Mouse (Mus musculus): ENCODE measurements around the gene Tef. TPM values are rescaled to one million over a fixed set of nuclear protein-coding genes. Genes with fewer than 3 reads are reported as not detected.

Tef gene
- polyA plus RNA-seq, 1 experiment from 2014 or later: 22.4 TPM

- Histone ChIP-seq H3K9ac (peak overlapping the region; percentile 91), H3K4me2 (peak overlapping the region; percentile 82), H3K4me3 (peak overlapping the region; percentile 76), H3K9me3 (no peaks in the 10 kb centered on the region), H3K4me1 (replicated peaks) (peaks cover 42% of the 10 kb centered on the region), H3K27me3 (no peaks in the 10 kb centered on the region), H3K27ac (no peak overlapping the region), H3K36me3 (peaks cover 32% of the 10 kb centered on the region)
- 79% methylated on average over 7 of the region's 7 CpGs for WGBS
- ATAC-seq (ENCODE audit: low FRiP score): no peak
These were observed 10.7 kb downstream of the Tef start for GRCm38 (mm10) chr15:81812696-81813631.

- 68% methylated on average over 5 of the region's 5 CpGs for WGBS
These were observed 11.9 kb downstream of the Tef start for GRCm38 (mm10) chr15:81813986-81814705.

GRCm38 (mm10) chr15:81814716-81815370 is 12.6 kb downstream of the Tef start:
- Histone ChIP-seq H3K4me3 (no peak overlapping the region), H3K27me3 (no peaks in the 10 kb centered on the region), H3K4me2 (no peak overlapping the region), H3K4me1 (replicated peaks) (peaks cover 38% of the 10 kb centered on the region), H3K36me3 (peaks cover 51% of the 10 kb centered on the region), H3K27ac (no peak overlapping the region), H3K9me3 (no peaks in the 10 kb centered on the region), H3K9ac (0 out of 2 replicates have a peak overlapping the region, but pooled peaks have one; percentile 19)
- WGBS: 91% methylated on average over 12 of the region's 12 CpGs
- ATAC-seq (ENCODE audit: low FRiP score): no peak

More at GRCm38 (mm10) chr15:81813986-81814705, 11.9 kb downstream of the Tef start:
- Histone ChIP-seq H3K36me3 (peaks cover 44% of the 10 kb centered on the region), H3K4me2 (no peak overlapping the region), H3K4me3 (no peak overlapping the region), H3K27ac (no peak overlapping the region), H3K9ac (no peak overlapping the region), H3K4me1 (replicated peaks) (peaks cover 42% of the 10 kb centered on the region), H3K9me3 (no peaks in the 10 kb centered on the region), H3K27me3 (no peaks in the 10 kb centered on the region)
- no peak for ATAC-seq (ENCODE audit: low FRiP score)

GRCm38 (mm10) chr15:81818404-81818803 is 16.2 kb downstream of the Tef start:
- Histone ChIP-seq H3K27ac (no peak overlapping the region), H3K4me1 (replicated peaks) (peaks cover 12% of the 10 kb centered on the region), H3K27me3 (no peaks in the 10 kb centered on the region), H3K4me2 (no peak overlapping the region), H3K9ac (no peak overlapping the region), H3K4me3 (no peak overlapping the region), H3K36me3 (peaks cover 82% of the 10 kb centered on the region), H3K9me3 (no peaks in the 10 kb centered on the region)
- WGBS: 94% methylated on average over 3 of the region's 3 CpGs
- ATAC-seq (ENCODE audit: low FRiP score): no peak

GRCm38 (mm10) chr15:81822631-81823030 is 20.4 kb downstream of the Tef start:
- peaks cover 95% of the 10 kb centered on the region for H3K36me3 ChIP-seq
- WGBS: 84% methylated on average over 3 of the region's 3 CpGs

GRCm38 (mm10) chr15:81824832-81825231 is 22.6 kb downstream of the Tef start:
- WGBS: 80% methylated on average over 3 of the region's 3 CpGs
- H3K9me3 ChIP-seq: no peaks in the 10 kb centered on the region
- H3K4me2 ChIP-seq: no peak overlapping the region
- no peaks in the 10 kb centered on the region for H3K27me3 ChIP-seq
- H3K27ac ChIP-seq: no peak overlapping the region
- H3K4me1 ChIP-seq (replicated peaks): no peaks in the 10 kb centered on the region
- no peak overlapping the region for H3K4me3 ChIP-seq
- ATAC-seq (ENCODE audit: low FRiP score): no peak
- H3K9ac ChIP-seq: no peak overlapping the region
- peaks cover 74% of the 10 kb centered on the region for H3K36me3 ChIP-seq

More at GRCm38 (mm10) chr15:81822631-81823030, 20.4 kb downstream of the Tef start:
- H3K27ac ChIP-seq: no peak overlapping the region
- no peak overlapping the region for H3K4me2 ChIP-seq
- no peaks in the 10 kb centered on the region for H3K27me3 ChIP-seq
- ATAC-seq (ENCODE audit: low FRiP score): no peak
- no peaks in the 10 kb centered on the region for H3K4me1 ChIP-seq (replicated peaks)
- H3K9me3 ChIP-seq: no peaks in the 10 kb centered on the region
- no peak overlapping the region for H3K9ac ChIP-seq
- no peak overlapping the region for H3K4me3 ChIP-seq

GRCm38 (mm10) chr15:81828426-81829207 is 26.4 kb downstream of the Tef start:
- no peak overlapping the region for H3K4me3 ChIP-seq
- no peaks in the 10 kb centered on the region for H3K27me3 ChIP-seq
- no peak overlapping the region for H3K4me2 ChIP-seq
- no peaks in the 10 kb centered on the region for H3K9me3 ChIP-seq
- 92% methylated on average over 7 of the region's 7 CpGs for WGBS
- no peak overlapping the region for H3K9ac ChIP-seq
- no peak for ATAC-seq (ENCODE audit: low FRiP score)
- peaks cover 41% of the 10 kb centered on the region for H3K36me3 ChIP-seq
- peaks cover 8% of the 10 kb centered on the region for H3K4me1 ChIP-seq (replicated peaks)
- H3K27ac ChIP-seq: no peak overlapping the region

- Histone ChIP-seq H3K27me3 (0 out of 2 replicates have a peak, but pooled peaks cover 2% of the 10 kb centered on the region), H3K4me3 (no peak overlapping the region), H3K9ac (no peak overlapping the region), H3K9me3 (no peaks in the 10 kb centered on the region), H3K4me2 (no peak overlapping the region), H3K36me3 (peaks cover 35% of the 10 kb centered on the region), H3K27ac (no peak overlapping the region), H3K4me1 (replicated peaks) (peaks cover 10% of the 10 kb centered on the region)
- ATAC-seq (ENCODE audit: low FRiP score): no peak
- WGBS: 75% methylated on average over 2 of the region's 2 CpGs
These were observed 27.0 kb downstream of the Tef start for GRCm38 (mm10) chr15:81829208-81829580.

GRCm38 (mm10) chr15:81830530-81830929 is 28.3 kb downstream of the Tef start:
- Histone ChIP-seq H3K4me3 (no peak overlapping the region), H3K4me1 (replicated peaks) (peaks cover 15% of the 10 kb centered on the region), H3K4me2 (no peak overlapping the region), H3K9ac (no peak overlapping the region), H3K27ac (no peak overlapping the region), H3K27me3 (0 out of 2 replicates have a peak, but pooled peaks cover 12% of the 10 kb centered on the region), H3K36me3 (peaks cover 22% of the 10 kb centered on the region), H3K9me3 (no peaks in the 10 kb centered on the region)
- ATAC-seq (ENCODE audit: low FRiP score): no peak
- 99% methylated on average over 4 of the region's 4 CpGs for WGBS

- H3K9ac ChIP-seq: 0 out of 2 replicates have a peak overlapping the region, but pooled peaks have one; percentile 51
- 20% methylated on average over 24 of the region's 24 CpGs for WGBS
These were observed 29.1 kb downstream of the Tef start for GRCm38 (mm10) chr15:81831136-81831825.

GRCm38 (mm10) chr15:81832219-81832618 is 30.0 kb downstream of the Tef start:
- 97% methylated on average over 3 of the region's 3 CpGs for WGBS
- H3K9ac ChIP-seq: no peak overlapping the region
- H3K27ac ChIP-seq: 0 out of 2 replicates have a peak overlapping the region, but pooled peaks have one; percentile 64
- H3K9me3 ChIP-seq: no peaks in the 10 kb centered on the region
- no peak for ATAC-seq (ENCODE audit: low FRiP score)
- H3K27me3 ChIP-seq: peaks cover 27% of the 10 kb centered on the region; the same call in 1 of the 2 replicates
- H3K4me2 ChIP-seq: no peak overlapping the region
- H3K4me3 ChIP-seq: no peak overlapping the region
- peaks cover 5% of the 10 kb centered on the region for H3K36me3 ChIP-seq
- peaks cover 26% of the 10 kb centered on the region for H3K4me1 ChIP-seq (replicated peaks)

More at GRCm38 (mm10) chr15:81831136-81831825, 29.1 kb downstream of the Tef start:
- H3K4me1 ChIP-seq (replicated peaks): peaks cover 19% of the 10 kb centered on the region
- peaks cover 14% of the 10 kb centered on the region for H3K36me3 ChIP-seq
- ATAC-seq (ENCODE audit: low FRiP score): peak; percentile 80
- peaks cover 18% of the 10 kb centered on the region; the same call in 1 of the 2 replicates for H3K27me3 ChIP-seq
- H3K4me2 ChIP-seq: peak overlapping the region; percentile 23; the same call in 1 of the 2 replicates
- H3K27ac ChIP-seq: peak overlapping the region; percentile 64; the same call in 1 of the 2 replicates
- H3K4me3 ChIP-seq: no peak overlapping the region
- no peaks in the 10 kb centered on the region for H3K9me3 ChIP-seq

All from hindbrain, embryonic 13.5 days (tissue).